Mouse (Mus musculus): Measurements from ENCODE around the gene Igf1r.

Igf1r gene

DNA sequence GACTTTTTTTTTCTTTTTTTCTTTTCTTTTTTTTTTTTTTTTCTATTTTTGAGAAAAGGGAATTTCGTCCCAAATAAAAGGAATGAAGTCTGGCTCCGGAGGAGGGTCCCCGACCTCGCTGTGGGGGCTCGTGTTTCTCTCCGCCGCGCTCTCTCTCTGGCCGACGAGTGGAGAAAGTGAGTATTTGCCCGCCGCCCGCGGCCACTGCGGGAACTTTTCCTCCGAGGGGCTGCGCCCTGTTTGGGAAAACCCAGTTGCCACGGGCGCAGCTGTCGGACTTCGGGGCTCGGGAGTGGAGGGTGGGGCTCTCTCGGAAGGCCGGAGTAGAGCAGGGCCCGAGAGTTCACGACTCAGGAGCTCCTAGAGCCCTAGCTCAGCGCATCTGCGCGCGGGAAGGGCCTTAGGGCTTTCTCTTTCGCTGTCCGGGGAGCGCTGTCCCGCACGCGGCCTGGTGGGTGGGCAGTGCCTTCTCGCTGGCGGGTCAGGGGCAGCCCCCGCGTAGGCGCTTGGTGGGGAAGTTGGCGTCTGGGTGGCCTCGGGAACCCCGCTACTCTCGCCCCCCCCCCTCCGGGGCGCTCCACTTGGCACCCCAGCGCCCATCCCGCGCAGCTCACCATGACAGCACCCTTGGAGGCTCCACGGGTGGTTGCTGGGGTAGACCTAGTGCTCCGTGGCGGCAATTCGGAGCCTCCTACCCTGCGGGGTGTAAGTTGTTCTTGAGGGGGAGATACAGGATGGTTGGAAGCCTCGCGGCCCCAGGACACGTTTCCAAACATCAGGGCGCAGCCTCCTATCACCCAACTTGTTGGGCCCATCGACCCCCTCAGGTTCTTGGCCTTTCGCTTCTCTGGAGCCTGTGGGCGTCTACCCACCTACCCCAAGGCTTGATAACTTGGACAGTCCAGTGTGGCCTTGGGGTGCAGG is at the start of gene Igf1r:
TSS of gene Igf1r (plus strand) at position 51 of the 924 bp plus-strand sequence.
- peak; percentile 46 to 61 for DNase-seq

DNA sequence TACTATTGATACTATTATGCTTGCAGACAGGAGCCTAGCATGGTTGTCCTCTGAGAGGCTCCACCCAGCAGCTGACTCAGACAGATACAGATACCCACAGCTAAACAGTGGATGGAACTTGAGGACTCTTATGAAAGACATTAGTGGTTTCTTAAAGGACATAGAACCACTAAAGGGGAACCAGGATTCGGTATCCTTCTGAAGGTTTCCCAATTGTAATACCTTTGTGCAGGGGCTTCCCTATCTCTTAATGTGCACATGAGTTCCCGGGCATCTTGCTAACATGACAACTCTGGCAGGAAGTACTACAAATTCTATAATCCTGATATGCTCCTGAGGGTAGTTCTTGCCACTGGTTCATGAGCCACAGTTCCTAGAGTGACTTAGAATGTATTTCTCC is 46.3 kb upstream of the Igf1r start:
- DNase-seq: no peak

- no peak for DNase-seq
Observed at GRCm38 (mm10) chr7:67907786-67908400, 44.7 kb upstream of the Igf1r start.

- DNase-seq: no peak
Observed at GRCm38 (mm10) chr7:67910528-67910927, 42.1 kb upstream of the Igf1r start.

- no peak for DNase-seq
Observed at GRCm38 (mm10) chr7:67910947-67911346, 41.7 kb upstream of the Igf1r start.

GRCm38 (mm10) chr7:67911841-67912240 is 40.8 kb upstream of the Igf1r start:
- DNase-seq: no peak

DNA sequence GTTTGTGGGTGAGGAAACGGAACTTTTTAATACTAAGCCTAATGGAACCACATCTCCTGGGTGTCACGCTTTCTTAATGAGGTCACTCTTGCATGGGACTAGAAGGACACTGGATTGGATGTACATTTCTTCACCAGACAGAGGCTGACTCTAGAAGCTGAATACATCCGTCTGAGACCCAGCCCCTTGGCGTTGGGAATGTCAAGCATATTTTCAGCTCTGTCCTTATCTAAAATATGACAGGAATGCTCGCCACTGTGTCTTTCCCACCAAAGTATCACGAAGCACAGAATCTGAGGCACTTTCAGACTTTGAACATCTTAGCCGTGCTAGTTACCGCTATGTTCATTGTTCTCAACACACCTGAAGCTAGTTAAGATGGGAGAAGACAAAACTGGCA is 35.7 kb upstream of the Igf1r start:
- DNase-seq: no peak

DNA sequence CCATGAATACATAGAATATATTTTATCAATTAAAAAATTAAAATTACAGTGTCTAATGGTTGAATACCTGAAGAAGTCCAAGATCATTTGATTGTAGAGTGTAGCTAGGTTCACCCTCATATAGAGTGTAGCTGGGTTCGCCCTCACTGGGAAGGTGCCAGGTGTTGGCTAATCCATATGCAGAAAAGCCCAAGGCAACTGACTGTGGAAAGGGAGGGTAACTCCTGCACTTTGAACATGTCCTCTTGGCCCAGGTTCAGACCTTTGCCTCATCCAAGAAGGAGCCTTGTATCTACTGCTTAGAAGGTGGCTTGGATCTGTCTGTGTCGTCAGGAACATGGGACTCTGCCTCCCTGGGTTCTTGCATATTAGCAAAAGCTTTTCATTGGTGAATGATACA is 34.9 kb upstream of the Igf1r start:
- no peak for DNase-seq

DNA sequence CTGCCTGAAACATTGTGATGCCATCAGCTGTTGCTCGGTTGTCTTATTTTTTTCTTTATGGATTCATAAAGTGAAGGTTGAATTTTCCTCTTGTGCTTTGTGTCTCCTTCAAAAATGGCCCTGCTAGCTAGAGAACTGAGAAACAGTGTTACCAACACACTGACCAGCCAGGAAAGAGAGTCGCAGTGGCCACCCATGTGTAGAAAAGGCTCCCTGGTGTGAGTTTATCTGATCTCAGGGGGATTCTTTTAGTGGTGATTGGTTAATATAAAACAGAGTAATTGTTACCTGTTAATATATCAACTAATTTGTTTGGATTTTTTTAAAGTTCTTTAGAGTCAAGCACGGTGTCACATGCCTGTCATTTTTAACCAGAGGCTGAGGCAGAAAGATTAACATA is 33.2 kb upstream of the Igf1r start:
- no peak for DNase-seq

DNA sequence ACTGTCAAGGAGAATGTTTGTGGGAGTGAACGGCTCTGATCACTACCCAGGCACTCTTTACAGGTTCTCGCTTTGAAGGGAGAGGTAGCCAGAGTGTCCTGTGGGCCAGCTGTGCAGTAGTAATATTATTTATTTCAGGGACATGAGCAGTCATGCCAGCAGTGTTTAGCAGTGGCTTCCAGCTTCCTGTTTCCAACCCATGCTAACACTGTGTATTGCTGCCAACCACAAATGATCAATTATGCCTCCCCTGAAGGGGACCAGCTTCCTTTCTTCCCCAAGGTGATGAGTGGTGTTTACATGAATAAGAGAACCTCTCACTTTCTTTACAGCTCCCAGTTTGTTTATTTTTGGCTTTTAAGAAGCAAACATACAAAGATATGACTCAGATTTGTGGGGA is 28.4 kb upstream of the Igf1r start:
- no peak for DNase-seq

- DNase-seq: no peak
Observed at GRCm38 (mm10) chr7:67930132-67930531, 22.5 kb upstream of the Igf1r start.

DNA sequence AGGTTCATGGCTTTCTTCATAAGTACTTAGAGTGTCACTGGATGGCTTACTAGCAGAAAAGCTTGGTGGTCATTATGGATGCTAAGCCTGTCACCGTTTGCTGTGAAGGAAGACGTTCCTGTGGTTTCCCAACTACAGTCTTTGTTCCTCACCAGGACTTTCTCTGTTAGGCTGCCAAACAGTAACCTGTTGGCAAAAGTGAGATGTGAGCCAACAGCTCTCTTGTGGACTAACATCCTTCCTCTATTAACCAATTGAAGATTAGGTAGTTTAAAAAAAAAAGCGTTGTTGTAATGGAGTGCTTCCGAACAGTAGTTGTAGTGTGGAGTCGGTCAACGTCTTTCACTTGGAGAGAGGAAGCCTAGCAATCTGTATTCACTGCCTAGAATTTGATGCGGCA is 15.8 kb upstream of the Igf1r start:
- DNase-seq: no peak

DNA sequence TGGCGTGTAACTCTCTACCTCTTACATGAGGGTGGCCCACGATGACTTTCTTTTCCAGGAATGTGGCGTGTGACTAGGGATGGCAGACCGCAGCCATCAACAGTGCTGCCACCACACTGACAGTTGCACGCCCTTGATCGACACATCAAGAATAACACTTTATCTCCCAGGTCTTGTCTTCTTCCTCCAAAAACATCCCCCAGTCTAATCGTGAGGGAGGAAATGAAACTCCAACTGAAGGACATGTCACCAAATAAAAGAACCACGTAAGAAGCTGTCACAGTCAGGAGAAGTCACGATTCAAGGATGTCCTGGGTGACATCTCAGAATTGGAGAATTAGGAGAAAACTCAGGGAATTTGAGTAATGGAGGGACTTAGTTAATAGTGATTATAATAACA is 8.8 kb upstream of the Igf1r start:
- DNase-seq: no peak

GRCm38 (mm10) chr7:67946901-67947300 is 5.7 kb upstream of the Igf1r start:
- no peak for DNase-seq

DNA sequence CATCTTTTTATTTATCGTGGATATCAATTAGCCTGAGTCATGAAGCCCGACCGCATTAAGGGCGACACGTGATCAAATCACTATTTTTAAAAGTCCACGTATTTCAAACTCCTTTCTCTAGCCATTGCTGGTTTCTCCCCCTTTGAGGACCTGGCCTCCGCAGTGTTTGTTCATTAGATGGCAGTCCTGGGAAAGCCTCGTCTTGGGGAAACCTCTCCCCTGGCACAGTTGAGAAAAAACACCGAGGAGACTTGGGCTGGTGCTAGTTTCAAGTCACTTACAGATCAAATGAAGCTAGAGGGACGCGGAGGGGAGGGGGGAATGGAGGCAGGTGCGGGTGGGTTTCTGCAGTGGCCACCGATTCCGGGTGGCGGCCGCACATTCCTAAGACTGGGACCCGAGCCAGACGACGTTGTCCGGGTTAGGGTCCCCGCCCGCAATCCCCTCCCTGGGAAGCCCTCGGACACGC is 2.2 kb upstream of the Igf1r start:
- DNase-seq: no peak

DNA sequence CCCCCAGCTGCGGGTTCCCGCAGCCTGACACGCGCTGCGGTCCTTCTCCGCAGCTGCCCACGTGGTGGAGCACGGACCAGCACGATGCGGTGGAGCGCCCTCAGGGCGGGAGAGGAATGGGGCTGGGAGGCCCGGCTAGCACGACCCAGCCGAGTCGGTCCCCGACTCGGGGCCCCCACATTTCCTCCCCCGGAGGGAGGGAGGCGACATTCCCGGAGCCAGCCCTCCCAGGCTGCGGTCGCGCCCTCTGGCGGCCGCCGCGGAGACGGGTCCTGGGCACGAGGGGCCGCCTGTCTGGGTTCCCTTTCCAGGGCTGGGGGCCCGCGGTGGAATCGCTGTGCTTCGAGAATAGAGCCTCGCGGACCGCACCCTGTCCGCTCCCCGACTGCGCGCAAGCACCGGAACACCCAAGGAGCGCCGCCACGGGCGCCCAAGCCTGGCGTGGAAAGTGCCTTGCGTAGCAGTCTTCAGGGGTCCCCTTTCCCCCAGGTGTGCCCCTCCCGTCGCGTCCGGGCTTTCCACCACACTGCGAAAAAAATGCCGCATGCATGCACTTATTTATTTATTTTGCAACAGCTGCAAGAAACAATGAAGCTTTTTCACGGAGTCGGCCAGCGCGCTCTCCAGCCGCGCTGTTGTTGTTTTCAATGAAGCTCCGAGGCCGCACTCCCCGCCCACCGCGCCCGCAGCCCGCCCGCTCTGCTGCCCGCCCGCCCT is 1.7 kb upstream of the Igf1r start:
- DNase-seq: peak; percentile 88 to 91

DNA sequence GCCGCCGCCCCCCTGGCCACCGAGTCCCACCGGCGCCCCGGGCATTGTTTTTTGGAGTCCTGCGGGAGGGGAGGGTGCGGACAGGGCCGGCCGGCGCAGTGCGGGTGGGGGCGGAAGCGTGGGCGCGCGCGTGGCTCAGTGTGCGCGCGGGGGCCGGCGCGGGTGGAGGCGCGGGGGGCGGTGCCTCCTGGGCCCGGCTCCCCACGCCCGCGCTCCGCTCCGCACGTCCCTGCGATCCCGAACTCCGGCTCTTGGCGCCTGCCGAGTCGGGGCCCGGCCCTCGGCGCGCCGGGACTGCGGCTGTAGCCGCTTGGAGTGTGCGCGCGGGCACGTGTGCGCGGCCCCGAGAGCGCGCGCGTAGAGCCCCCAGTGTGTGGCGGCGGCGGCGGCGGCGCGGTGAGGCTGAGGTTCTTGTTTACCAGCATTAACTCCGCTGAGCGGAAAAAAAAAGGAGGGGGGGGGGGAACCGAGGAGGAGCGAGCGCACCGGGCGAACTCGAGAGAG is 1.0 kb upstream of the Igf1r start:
- DNase-seq: peak; percentile 99

GRCm38 (mm10) chr7:67952036-67952681 is 468 bp upstream of the Igf1r start:
- DNase-seq: peak; percentile 88 to 90

DNA sequence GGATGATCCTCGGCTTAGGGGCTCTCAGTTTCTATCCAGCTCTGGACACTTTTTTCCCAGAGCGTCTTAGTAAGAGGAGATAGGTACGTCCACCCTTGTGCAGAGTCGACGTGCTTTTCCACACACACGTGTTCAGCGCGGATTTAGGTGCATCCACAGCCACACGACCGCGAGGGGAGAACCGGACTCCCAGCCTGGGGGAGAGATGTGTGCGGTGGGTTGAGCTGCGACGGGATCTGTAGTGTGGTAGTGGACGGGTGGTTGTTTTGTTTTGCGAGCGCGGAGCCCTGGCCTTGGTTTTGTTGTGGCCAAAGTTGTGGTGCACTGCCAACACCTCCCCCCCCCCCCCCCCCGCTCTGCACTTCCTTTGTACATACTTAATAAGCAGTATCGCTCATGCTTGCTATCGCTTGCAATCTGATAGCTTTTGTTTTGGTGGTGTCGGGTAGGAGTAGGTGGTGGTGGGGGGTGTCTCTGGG is 1.2 kb downstream of the Igf1r start:
- DNase-seq: peak; percentile 31 to 33

DNA sequence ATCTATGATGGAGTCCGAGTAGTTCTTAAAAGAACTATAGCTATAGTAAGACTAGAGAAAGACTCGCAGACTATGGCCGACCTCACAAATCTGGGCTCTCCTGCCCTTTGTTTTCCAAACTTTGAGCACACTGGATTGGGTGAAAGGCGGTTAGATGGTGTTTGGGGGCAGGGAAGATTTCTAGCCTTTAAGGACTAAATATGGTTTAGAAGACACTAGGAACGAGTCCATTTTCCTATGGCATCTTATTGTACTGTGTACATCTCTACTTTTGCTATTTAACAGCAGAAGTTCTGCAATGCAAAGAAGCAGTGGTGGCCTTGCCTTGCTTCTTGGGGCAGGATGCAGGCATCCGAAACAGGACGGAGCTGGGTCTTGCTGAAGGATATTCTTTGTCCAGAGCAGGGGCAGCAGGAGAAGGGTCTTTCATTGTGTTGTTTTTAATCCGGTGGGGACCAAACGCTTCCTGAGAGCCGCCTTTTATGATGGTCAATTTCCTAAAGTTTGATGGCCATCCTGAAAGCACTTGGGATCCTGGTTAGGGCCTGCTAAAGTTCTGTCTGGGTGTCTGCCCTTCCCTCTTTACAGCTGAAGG is 2.1 kb downstream of the Igf1r start:
- no peak for DNase-seq

- DNase-seq: no peak
Observed at GRCm38 (mm10) chr7:67955276-67955675, 2.6 kb downstream of the Igf1r start.

DNA sequence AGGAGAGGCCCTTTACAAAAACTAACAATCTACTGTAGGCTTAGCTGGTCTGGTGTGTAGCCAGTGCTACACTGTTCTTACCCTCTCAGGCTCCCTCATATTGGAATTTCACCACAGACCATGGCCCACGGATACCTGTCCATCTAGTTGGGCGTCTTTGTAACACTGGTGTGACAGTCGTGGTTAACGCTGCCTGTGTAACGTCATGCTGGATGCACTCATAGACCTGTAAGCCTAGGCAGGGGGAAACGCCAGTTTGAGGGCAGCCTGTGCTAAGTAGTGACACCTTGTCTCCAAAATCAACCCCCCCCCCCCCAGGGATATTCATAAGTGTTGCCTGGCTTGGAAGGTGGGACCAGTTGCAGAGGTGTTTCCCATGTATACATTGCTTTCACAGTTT is 4.7 kb downstream of the Igf1r start:
- DNase-seq: no peak

Measured in cerebellum, postnatal 25 days (tissue).